Mouse (Mus musculus): ENCODE measurements around the gene Pwp2.
A peak's percentile ranks its signal among the peaks of the same experiment; 100 is the strongest.

Gene Pwp2

DNA sequence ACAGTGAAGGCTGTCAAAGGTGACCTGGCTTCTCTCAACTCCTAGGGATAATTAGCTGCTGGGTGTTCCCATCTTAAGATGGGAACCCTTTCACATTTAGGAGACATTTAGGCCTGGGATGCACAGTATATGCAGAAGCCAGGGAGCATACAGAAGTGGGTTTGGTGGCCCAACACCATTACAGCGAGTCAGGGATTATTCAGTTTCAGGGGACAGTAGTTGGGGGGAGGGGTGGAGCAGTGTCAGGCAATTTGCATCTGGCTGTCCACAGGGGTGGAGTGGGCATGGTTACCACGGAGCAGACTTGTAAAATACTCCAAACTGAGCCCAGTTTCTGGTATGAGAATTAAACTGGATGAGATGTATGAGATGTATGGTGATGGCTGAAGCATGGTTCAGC is 14.5 kb downstream of the Pwp2 start:
- DNase-seq (ENCODE audit: low spot score): no peak

DNA sequence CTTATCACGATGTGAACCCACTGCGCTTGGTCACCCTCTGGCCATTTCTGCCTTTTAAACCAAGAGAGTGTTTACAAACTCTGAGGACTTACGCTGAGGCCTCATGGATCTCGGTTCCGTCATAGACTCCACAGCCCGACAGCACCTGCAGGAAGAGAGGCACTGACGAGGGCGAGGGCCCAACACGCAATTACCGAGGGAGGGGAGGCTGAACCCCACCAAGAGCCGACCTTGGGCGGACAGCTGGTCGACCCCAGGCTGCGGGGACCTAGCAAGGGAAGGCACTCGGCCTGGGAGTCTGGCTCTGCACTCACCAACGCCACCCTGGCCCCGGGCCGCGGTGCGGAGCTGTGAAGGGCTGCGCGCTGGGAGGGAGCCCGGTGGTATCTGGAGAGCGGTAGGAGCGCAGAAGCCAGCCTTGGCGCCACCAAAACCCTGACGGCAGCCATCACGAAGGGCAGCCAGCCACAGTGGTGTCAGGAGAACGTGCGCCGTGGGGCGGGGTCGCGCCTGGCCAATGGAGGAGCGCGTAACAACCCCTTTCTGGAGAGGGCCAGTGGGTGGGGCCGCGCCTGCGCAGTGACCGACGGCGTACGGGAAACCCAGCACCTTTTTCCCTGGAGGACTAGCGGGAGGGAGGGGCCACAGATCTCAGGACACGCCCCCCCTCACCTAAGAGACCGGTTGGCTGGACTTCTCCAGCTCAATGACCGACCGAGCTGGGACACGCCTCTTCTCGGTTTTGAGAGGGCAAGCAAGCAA is 15.5 kb downstream of the Pwp2 start, which contains the start of gene D10Jhu81e:
Gene D10Jhu81e (minus strand): TSS at position 502 of the 762 bp plus-strand sequence.
- DNase-seq (ENCODE audit: low spot score): peak; percentile 98

DNA sequence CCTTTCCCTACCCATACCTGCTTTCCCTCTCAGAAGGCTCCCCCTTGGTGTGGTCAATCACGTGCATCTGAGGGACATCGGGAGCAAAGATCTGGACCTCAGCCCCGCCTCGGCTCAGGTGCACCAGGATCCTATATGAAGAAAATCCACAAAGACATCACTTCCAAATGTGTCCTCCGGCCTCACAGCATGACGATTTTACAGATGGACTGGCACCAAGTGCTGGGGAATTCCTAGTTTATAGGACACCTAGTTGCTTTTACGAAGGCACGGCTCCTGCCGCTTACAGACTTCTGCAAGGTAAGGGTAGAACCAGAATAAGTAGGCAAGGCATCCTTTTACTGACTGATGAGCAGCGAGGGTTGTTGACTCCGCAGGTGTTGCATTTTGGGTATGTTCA is 16.2 kb downstream of the Pwp2 start:
- no peak for DNase-seq (ENCODE audit: low spot score)

DNA sequence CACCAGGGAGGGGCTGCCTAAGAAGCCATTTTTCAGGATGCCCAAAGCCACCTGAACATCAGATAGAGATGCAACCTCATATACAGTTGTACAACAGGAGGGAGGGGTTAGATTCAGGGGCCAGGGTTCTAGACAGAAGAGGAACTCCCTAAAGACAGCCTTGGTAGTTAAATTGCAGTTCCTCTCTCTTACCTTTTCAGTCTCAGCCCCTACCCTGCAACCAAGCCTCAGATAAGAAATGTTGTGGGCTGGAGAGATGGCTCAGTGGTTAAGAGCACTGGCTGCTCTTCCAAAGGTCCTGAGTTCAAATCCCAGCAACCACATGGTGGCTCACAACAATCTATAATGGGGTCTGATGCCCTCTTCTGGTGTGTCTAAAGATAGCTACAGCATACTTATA is 17.2 kb downstream of the Pwp2 start:
- DNase-seq (ENCODE audit: low spot score): no peak

DNA sequence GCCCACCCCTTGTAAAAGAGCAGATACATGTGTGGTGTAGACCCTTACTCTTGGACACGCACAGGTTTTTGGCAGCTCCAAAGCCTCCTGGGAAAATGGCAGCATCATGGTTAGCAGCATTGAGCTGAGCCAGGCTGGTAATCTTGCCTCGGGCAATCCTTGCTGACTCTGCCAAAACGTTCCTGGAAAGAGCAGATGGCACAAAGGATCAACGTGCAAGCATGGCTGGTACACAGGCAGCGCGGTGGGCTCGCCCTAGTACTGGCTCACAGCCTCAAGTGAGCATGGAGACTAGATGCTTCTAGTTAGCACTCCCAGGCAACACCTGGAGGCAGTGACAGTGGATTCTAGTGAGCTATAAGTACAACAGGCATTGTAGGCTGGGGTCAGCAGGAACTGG is 17.6 kb downstream of the Pwp2 start:
- DNase-seq (ENCODE audit: low spot score): no peak

DNA sequence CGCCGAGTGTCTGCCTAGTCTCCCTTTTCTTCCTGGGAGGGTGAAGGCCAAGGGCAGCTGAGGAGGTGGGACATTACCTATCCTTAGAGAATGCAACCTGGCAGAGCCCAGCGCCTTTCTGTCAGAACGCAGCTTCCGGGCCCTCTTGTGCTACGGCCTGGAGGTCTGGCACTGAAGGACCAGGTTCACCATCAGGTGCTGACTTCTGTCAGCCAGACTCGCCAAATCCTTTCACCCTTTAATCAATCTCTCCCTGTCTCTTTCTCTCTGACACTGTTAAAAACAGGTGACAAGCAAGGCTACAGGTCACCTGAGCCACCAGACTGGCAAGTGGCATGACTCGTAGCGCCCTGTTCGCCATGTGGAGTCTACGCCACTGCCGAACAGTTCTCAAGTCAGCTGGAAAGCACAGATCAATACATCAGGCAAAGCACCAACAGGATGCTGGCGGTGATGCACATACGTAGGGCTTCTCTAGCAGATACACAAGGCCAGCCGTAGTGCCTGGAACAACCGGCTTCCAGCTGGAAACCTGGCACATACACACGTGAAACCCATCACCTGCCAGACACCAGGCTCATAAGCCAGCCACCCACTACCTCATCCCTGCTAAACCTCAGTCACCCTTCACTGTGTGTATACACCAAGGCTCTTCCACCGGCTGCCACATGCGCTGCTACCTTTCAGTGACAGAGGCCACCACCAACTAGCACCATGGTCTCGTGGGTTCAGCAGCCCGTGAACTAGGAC is 19.5 kb downstream of the Pwp2 start:
- no peak for DNase-seq (ENCODE audit: low spot score)

DNA sequence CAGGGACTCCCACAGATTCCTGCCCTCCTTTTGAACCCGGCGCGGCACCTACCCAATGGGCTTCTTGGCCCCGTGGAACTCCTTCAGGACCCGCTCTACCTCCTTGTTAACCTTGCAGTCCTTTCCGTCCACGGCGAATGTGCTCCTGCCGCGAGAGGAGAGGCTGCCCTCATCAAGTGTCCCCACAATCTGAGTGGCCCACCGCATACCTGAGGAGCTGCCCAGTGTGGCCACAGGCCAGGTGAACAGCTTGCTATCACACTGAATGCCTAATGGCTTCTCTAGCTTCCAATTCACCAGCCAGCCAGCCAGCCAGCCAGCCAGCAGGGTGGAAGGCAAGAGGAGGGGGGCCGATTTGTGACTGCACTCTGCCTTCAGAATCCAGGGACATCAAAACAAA is 20.2 kb downstream of the Pwp2 start:
- DNase-seq (ENCODE audit: low spot score): no peak

DNA sequence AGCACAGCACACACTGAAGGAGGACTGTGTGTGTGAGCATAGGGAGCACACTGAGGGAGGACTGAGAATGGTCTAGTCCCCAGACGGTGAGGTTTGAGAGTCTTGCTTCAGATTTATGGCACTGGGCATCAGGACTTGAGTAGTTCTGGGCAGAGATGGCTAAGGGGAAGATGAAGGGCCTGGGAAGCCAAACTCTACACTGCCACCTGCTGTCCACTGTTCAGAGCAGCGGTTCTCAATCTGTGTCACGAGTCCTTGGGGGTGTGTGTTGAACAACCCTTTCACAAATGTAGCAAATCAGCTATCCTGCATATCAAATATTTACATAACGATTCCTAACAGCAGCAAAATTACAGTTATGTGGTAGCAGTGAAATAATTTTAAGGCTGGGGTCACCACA is 21.0 kb downstream of the Pwp2 start:
- DNase-seq (ENCODE audit: low spot score): no peak

DNA sequence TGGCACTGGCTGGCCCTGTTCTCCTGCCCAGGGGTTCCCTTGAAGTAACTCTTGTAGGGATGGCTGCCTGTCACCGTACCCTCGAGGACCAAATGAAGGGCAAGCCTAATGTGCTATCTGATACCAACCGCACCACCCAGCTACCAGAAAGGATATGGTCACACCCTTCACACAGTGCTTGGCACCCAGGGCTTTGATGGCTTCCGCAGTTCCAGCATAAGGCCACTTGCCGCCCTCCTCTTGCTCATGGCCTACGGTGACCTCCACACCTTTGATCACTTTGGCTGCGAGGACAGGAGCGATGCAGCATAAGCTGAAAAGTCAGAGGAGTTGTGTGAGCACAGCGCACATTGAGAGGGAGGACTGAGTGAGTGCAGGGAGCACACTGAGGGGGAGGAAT is 21.7 kb downstream of the Pwp2 start:
- no peak for DNase-seq (ENCODE audit: low spot score)

DNA sequence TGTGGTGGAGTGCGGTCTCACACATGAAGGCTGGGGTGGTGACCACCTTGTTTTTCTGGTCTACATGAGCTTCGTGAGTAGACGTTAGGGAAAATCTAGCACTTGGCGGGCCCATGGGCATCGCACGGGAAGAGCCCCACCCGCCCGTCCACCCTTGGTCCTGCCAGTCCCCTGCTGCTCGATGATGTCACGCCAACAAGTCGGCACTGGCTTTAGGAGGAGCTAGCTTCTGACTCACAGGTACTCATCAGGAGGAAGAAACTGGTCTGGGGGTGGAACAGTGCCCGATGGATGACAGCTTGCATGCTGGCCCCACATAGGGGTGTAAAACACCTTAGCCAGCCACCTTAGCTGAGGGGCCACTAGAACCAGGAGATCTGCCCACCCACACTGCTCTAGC is 22.3 kb downstream of the Pwp2 start:
- DNase-seq (ENCODE audit: low spot score): no peak

DNA sequence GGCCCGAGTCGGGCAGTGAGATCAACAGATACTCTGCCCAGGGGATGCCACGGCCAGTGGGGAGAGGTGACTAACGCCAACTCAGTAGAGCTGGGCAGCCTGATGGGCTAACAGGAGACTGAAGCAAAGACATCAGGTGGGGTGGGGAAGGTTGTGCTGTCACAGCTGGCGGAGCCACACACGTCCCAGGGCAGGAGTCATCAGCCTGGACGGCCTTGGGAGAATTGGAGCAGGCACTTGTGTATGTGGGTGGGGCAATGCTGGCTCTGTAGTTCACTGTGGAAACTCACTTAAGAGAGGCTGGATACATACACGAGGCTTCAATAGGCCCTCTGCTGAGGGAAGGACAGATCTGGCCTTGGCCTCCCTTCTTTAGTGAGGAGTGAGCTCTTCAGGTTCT is 23.9 kb downstream of the Pwp2 start:
- no peak for DNase-seq (ENCODE audit: low spot score)

DNA sequence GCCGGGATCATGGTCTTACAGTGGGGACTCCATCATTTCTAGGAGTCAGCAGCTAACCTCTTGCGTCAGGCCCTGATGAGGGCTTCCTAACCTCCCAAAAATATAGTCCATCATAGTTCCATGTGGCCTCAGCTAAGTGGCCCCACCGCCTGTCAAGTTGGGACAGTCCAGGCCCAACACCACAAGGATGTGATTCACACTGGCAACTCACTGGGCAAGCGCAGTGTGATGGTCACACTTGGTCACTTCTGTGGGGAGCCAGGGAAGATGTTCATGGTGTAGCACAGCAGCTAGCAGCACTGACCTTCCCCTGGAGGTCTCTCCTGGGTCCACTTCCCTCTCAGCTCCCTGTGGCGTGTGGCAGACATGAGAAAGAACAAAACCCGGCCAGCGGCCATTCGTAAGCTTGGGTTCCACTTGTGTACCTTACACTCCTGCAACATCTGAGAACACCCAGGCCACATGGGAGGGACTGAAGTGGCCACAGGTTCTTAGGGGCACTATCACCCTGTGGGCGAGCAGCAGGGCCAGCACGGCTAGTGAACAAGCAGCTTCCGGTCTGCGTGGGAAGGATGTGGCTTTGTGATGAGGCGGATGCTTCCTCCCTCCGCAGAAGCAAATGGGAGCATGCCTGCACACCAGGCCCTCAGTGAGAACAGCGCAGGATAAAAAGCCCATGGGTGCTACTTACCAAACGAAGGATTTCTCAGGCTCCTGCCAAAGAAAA is 24.4 kb downstream of the Pwp2 start:
- DNase-seq (ENCODE audit: low spot score): no peak

DNA sequence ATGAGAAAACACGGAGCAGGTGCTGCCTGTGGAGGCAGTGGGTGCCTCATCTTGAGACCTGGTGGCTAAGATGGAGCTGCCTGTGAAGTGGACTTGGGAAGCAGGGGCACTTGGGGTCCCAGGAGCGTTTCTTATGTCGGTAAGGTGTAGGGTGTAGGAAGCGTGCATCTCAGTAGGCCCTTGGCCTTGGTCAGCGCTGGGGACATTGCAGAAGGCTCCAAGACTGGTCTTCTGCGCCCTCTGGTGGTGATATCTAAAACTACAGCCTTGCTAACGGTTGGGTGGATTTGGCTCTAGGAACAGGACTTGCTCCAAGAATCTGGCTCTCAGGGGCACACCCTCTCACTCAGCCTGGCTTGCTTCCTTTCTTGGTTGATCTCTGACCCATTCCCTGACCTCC is 25.0 kb downstream of the Pwp2 start:
- DNase-seq (ENCODE audit: low spot score): peak; percentile 69

DNA sequence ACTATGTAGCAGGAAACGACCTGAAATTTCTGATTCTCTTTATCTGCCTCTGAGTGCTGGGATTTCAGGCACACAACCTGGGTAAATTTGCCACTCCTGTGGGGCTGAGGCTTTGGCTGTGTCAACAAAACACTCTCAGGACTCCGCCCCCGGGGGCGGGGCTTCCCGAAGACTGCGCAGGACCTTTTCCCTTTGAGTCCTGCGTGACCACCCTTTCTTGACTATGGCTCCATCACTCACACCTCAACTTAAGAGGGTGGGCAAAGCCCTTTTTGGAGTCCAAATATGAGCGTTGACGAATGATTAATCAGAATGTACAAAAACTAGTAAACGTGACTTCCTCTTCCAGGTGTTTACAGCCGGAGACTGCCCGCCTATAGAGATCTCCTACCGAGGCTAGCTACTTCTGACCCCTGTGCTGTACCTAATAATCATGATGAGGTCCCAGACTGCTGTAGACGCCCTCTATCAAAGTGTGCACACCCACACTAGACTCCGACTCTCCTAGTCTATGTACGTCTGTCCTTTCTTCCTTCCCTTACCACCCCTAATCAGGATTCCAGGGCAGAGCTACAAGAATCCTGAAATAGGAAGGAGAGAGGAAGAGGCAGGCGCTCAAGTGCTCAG is 25.6 kb downstream of the Pwp2 start:
- DNase-seq (ENCODE audit: low spot score): no peak

DNA sequence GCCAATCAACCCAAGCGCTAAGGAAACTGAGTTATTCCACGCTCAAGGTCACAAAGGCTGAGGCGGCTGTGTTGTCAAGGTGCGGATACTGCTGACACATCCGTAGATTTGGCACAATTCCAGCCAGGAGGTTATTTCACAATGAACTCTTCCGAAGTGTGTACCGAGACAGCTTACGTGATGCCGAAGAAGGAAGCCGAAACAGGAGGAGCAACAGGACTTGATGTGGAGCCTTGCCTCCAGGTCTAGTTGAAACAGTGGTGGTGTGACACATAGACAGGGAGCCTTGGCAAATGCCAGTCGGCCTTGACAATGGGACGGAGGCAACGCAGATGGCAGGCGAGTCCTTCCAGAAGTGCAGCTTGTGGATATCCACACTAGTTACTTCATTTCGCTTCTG is 26.9 kb downstream of the Pwp2 start:
- no peak for DNase-seq (ENCODE audit: low spot score)

DNA sequence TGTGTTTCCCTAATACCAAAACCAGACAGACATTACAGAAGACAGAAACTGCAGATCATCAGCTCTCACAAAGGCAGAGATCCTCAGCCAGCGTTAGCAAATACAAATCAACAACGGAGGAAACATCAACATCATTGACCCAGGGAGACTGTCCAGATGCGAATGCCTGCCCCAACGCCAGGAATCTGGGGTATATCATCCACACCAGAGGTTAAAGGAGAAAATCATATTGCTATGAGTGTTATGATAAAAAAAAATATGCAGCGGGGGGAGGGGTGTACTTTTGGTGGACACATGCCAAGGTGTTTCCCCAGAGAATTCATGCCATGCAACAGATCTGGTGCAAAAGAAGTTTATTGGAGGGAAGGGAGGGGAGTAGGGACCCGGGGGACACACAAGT is 28.0 kb downstream of the Pwp2 start:
- no peak for DNase-seq (ENCODE audit: low spot score)

DNA sequence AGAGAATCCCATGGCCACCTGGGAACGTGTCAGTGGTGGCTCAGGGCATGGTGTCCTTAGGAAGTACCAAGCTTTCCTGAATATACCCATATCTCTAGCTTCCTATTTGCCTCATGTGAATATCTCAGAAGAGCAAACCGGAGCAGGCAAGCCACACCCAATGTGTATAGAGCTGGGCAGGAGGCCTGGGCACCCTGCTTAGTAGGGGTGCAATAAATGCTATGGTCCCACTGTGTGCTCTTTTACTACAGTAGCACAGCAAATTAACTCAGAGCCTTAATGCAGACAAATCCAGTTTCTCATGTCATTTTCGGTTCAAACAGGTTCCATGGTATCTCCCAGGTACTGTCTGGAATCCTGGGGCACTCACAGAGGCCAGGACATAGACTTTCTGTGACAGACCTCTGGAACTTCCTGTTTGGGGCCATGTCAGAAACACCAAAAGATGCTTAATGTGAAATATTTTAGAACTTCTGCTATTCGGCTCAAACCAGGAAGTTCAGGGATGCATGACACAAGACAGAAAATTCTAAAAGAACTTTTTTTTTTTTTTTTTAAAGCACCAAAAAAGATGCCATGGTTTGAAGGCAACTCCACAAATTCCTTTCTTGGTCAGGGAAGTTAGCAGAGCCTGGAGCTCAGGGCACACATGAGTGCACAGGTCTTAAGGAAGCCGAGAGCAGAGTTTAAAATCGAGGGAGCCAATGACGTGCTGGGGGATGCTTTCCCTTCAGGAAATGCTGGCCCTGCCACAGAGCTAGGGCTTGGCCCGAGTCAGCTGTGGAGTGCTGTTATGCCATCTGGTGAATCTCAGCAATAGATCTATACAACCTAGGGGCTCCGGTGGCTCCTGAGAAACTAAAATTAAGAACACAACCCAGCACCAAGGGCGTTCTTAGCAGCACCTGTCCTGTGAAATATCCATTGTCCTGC is 35.8 kb downstream of the Pwp2 start:
- DNase-seq (ENCODE audit: low spot score): no peak

DNA sequence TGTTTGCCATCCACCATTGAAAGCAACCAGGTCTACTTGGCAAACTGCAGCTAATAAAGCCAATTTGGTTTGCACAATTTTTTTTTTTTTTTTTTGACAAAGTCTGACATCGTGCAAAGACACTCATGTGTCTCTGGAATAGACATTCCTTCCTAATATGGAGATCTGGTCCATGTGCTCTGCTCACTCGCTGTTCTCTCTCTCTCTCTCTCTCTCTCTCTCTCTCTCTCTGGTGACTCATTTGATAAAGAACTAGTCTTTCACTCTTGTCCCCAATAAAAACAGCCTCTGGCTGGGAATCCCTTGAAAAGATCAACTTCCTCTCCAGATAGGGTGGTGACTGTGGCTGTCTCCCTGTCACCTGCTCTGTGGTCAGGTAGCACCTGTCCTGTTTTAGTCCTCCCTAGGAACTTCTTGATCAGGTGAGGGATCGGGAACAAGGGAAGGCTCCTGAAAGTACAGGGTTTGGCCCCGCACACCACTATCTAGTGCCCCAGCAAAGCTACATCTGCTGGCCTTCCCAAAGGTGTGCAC is 37.0 kb downstream of the Pwp2 start:
- DNase-seq (ENCODE audit: low spot score): no peak

DNA sequence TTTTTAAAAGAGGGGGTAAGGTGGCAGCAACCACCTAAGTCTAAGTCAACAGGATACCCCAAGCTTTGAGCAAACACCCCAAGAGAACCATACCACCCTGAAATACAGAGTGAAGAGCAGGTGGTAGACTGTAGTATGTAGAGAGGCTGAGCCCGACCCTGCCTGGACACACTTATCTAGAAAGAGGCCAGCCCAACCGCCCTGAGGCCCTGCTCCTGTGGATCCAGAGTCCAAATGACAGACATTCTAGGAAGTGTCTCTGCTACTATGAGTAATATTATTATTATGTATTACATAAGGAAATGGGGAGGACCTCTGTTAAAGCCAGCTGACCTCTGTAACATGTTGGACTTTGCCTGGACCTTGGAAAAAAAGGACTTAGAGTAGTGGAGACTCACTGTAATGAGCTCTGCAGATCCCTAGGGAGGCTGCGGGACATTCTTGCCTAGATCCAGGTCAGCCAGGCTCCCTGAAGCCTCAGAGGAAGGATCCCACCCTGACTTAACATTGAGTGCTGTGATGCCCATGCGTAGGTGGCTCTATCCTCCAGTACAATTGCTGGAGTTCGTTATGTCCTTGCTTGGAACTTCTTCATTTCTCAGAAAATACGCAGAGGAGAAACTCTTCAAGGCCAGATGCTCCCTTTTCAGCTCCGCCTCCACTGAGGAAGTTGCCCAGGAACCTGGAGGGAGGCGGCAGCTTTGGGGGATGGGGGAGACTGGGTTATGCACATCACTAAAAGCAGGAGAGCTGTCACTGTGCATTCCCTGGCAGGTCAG is 41.0 kb downstream of the Pwp2 start:
- DNase-seq (ENCODE audit: low spot score): no peak

DNA sequence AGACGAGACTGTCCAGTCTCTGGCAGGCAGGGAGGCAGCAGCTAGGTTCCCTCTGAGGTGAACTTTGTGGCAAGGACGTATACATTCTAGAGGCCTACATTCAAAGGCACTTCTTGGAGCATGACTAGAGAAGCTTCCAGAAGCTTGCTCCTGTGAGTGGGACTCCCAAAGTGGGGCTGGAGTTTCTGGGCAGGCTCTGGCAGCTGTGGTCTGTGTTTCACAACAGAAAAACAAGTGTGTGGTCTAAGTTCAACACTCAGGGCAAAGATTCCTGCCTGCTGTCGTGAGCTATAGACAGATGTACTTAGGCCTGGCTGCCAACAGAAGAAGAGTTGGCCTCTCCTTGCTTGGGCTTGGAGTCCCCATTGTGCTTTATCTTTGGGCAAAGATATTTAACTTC is 44.1 kb downstream of the Pwp2 start:
- no peak for DNase-seq (ENCODE audit: low spot score)

DNA sequence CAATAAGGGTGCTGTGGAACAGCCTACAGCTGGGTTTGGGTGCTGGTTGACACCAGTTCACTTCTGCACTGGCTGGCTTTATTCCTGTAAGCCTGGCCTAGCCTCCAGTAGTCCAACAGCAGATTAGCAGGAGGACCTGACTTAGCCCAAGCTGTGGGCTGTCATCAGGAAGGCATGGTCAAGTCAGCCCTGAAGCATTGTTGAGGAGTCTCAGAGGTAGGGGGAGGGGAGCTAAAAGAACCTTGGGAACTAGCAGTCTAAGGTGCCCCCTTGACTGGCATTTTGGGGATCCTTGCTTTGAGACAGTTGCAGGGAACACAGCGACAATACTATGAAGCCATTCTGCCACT is 44.7 kb downstream of the Pwp2 start:
- no peak for DNase-seq (ENCODE audit: low spot score)
